Mouse (Mus musculus): ENCODE data around the gene Cmtr2.

The Cmtr2 gene

DNA sequence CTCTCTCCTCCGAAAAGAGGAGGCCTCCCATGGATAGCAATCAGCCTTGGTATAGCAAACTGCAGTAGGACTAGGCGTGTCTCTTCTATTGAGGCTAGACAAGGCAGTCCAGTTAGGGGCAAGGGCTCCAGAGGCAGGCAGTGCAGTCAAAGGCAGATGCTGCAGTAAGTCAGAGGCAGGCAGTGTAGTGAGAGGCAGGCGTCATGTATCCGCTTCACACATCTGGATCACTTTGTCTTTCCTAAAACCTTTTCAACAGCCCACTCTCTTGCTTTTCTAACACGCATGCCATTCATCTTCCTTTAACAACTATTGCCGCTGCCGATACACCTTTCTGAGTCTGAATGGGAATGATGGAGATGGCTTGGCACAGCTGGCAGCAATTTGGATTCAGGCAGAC is at the start of gene Cmtr2:
Gene Cmtr2 (plus strand): TSS at position 301 of the 400 bp plus-strand sequence.
- no peak for DNase-seq (ENCODE audit: extremely low spot score)

GRCm38 (mm10) chr8:110166270-110166669 is 49.2 kb upstream of the Cmtr2 start:
- no peak for DNase-seq (ENCODE audit: extremely low spot score)

- DNase-seq (ENCODE audit: extremely low spot score) = peak; percentile 72
These were observed 47.4 kb upstream of the Cmtr2 start, which contains the start of gene Calb2 for GRCm38 (mm10) chr8:110168046-110168445. TSS of gene Calb2 (minus strand) at chr8:110168210.

DNA sequence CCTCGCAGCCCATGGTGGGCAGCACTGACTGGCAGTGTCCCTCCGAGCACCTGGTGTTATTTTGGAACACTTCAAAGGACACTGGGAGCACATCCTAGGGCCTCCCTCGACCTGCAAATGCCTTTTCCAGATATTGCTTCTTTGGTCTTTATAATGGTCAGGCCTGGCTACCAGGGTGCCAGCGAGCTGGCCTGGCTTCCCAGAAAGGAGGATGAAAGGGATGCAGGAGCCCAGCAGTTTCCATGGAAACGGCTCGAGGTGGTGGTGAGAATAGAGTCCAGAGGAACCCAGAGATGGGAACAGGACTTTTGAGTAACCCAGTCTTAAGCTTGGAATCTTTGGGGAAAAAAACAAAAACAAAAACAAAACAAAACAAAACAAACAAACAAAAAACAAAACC is 43.3 kb upstream of the Cmtr2 start:
- DNase-seq (ENCODE audit: extremely low spot score) = no peak

- DNase-seq (ENCODE audit: extremely low spot score) = no peak
These were observed 40.6 kb upstream of the Cmtr2 start for GRCm38 (mm10) chr8:110174826-110175225.

GRCm38 (mm10) chr8:110177359-110178155 is 37.9 kb upstream of the Cmtr2 start:
- no peak for DNase-seq (ENCODE audit: extremely low spot score)

DNA sequence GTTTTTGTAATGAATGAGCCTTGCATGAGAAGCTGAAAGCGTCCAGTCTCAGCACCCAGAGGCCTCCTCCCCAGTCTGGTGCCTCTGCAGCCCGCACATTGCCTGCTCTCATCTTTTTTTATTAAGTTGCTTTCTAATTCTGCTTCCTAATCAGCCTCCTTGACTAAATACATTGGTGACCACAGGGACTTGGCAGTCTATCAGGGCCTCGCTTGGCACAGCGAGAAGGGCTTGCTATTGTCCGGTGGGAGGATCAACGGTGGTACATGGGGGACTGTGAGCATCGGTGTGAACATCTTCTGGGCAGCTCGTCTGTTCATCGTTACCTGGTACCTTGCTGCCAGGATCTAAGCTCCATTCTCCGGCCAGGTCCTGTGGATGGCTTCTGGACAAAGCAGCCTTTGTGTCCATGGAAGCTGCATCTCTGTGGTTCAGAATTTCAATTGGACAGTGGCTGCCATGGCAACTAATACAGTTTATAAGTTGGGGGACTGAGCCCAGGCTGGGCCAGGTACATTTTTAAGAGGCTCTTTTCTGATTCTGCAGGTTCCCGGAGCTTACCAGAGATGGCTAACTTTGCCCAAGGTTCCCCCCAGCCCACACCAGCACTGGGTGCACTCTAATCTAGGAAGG is 32.6 kb upstream of the Cmtr2 start:
- no peak for DNase-seq (ENCODE audit: extremely low spot score)

DNA sequence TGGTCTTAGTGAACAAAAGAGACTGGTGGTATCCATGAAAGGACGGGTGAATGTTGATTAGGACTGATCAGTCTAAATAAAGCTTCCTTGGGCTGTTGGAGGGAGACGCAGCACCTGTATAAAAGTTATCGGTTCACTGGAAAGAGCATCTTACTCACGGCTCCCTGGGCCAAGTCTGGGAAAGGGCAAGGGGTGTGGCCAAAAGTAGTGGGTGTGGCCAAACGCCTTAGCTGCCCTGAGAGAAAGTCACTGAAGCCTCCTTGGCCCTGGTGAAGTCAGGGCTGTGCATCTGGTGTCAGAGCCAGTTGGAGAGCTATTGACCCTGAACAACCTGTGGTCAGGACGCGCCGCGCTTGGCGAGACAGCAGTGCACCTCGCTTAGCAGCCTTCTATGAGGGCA is 31.7 kb upstream of the Cmtr2 start:
- DNase-seq (ENCODE audit: extremely low spot score) = no peak

DNA sequence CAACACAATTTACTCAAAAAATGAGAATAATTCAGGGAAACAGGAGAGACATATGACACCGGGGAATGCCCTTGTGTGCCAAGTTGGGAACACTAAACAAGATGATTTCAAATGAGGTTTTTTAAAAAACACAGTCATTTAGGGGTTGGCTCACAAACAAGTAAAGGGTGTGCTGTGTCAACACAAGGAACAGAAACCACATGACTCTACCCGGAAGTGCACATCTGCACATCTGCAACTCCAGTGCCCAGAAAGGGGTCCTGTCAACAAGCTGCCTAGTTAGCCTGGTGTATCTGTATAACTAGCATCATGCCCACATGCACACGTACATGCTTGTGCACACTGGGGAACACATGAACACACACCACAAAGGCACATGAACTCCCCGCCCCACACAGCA is 29.9 kb upstream of the Cmtr2 start:
- DNase-seq (ENCODE audit: extremely low spot score) = no peak

GRCm38 (mm10) chr8:110188961-110189750 is 26.3 kb upstream of the Cmtr2 start:
- no peak for DNase-seq (ENCODE audit: extremely low spot score)

- DNase-seq (ENCODE audit: extremely low spot score) = peak; percentile 59
These were observed 18.8 kb upstream of the Cmtr2 start for GRCm38 (mm10) chr8:110196678-110197077.

DNA sequence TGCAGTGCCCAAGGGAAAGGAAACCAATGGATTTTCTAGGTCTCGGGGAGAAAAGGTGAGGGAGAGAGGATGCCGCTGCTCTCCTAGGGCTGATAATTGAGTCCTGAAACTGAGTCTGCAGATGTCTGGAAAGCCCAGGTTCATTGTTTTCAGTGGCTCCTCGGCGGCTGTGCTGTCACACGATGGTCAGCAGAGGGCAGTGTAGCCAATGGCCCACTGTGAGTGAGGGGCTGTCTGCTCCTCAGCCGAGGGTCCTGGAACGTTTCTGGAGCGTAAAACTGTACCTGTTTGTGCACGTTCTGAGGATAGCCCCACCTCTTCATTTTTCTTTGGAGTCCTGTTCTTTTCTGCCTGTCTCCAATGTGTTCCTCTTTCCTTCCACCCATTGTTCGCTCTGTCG is 13.7 kb upstream of the Cmtr2 start:
- peak; percentile 51 for DNase-seq (ENCODE audit: extremely low spot score)

GRCm38 (mm10) chr8:110216253-110216652 is 788 bp downstream of the Cmtr2 start:
- no peak for DNase-seq (ENCODE audit: extremely low spot score)

DNA sequence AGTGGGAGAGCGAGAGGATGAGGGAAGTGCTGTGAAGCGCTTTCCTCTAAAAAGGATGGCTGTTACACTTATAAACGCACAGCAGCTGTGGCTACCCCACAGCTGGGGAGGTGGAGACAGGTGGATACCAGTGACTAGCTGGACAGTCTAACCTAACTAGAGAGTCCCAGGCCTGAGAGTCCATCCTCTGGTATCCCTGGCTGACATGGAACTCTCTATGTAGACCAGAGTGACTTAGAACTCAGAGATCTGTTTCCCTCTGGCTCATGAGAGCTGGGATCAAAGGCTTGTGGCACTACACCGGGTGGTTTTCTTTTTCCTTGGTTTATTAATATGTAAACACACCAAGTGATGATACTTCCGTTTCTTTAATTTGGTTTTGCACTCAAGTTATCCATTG is 1.7 kb downstream of the Cmtr2 start:
- no peak for DNase-seq (ENCODE audit: extremely low spot score)

GRCm38 (mm10) chr8:110217681-110218131 is 2.2 kb downstream of the Cmtr2 start:
- peak; percentile 99 for DNase-seq (ENCODE audit: extremely low spot score)

DNA sequence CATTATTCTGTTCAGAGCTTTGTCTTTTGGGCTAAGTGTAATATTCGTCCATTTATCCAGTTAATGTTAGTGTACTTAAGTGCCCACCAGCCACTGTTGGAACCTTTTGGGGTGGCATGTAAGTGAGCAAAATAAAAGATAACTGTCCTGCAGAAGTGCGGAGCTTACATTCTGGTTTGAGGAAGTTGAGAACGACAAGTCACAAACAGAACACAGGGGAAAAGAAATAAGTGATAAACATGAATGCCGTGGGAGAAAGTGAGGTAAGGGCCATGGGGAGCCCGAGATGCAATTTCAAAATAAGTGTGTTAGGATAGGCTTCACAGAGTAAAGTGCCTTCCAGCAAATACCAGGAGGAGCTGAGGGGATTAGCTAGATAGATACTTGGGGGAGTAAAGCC is 3.0 kb downstream of the Cmtr2 start:
- DNase-seq (ENCODE audit: extremely low spot score) = no peak

- DNase-seq (ENCODE audit: extremely low spot score) = no peak
These were observed 5.5 kb downstream of the Cmtr2 start for GRCm38 (mm10) chr8:110220936-110221335.

DNA sequence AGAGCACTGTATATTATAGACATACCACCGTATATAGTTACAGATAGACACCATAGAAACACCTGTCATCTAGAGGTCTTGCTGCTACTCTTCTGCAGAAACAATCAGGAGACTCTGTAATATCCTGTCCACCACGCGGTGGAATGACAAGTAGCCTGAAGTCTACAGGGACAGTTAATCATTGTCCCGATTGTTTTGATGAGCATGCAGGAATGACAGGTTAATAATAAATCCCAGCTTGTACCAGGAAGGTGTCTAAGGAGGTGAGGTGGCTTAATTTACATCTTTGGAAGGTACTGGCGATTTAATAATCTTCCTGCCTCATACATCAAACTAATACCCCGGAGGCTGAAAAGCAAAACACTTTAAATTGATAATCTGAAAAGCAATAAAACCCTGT is 15.3 kb downstream of the Cmtr2 start:
- no peak for DNase-seq (ENCODE audit: extremely low spot score)

GRCm38 (mm10) chr8:110242278-110243177 is 27.1 kb downstream of the Cmtr2 start:
- DNase-seq (ENCODE audit: extremely low spot score) = no peak

GRCm38 (mm10) chr8:110244566-110244965 is 29.1 kb downstream of the Cmtr2 start:
- no peak for DNase-seq (ENCODE audit: extremely low spot score)

DNA sequence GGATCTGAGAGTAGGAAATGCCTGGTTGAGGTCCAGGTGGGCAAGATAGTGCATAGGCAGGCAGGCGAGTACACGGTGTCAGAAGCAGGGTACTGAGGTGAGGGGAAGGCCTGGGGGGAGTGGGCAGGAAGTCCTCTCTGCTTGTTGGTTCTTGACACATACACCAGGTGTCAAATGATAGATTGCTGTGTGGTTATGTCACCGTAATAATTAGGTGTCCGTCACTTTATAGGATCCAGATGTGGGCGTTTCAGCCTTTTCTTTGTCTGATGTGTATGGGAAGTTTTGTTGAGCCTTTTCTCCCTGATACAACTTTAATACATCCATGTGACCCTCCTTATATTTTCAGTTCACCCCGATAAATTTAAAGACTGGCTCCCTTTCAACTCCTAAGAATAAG is 31.8 kb downstream of the Cmtr2 start:
- peak; percentile 17 for DNase-seq (ENCODE audit: extremely low spot score)
